In genomic region chr17:33092391-33093193, GRCm38 (mm10) we compare ENCODE assay signal across 8 mouse cellular contexts. TPM values are rescaled to one million over a fixed set of nuclear protein-coding genes. Genes with fewer than 3 reads are reported as not detected.
DNase-seq lines count a peak whose midpoint lies in the region; ATAC-seq and TF ChIP-seq lines count a peak whose summit lies in the region.

No protein-coding gene starts in this region.

- peak overlapping the region; percentile 59 for H3K9ac ChIP-seq in lung, embryonic 15.5 days

- peaks cover 37% of the 10 kb centered on the region for H3K4me1 ChIP-seq in hindbrain, embryonic 10.5 days (replicated peaks)
- peaks cover 20% of the 10 kb centered on the region for H3K4me1 ChIP-seq in lung, embryonic 15.5 days
- H3K4me1 ChIP-seq in thymus, adult 2 months (replicated peaks; ENCODE audit: control insufficient read depth, insufficient read depth, low read length): peaks cover 5% of the 10 kb centered on the region; the same call in 1 of the 2 replicates

- 3% methylated on average over 31 of the region's 31 CpGs for WGBS in hindbrain, embryonic 10.5 days
- WGBS in lung, embryonic 15.5 days: 1% methylated on average over 31 of the region's 31 CpGs
- 5% methylated on average over 31 of the region's 31 CpGs for WGBS in thymus, adult 2 months

- H3K27me3 ChIP-seq in hindbrain, embryonic 10.5 days (ENCODE audit: insufficient read depth, poor library complexity, severe bottlenecking): no peaks in the 10 kb centered on the region
- H3K27me3 ChIP-seq in lung, embryonic 15.5 days: no peaks in the 10 kb centered on the region
- no peaks in the 10 kb centered on the region for H3K27me3 ChIP-seq in thymus, adult 2 months (ENCODE audit: control insufficient read depth, insufficient read depth, low read length)

- TF ChIP-seq CTCF in thymus, adult 2 months (IDR thresholded peaks at IDR 0.05; ENCODE audit: borderline replicate concordance, control insufficient read depth, extremely low read depth, insufficient read depth, low read length, poor library complexity): no peak

- peak overlapping the region; percentile 61 for H3K4me2 ChIP-seq in lung, embryonic 15.5 days

- peak; percentile 56 for ATAC-seq in lung, embryonic 15.5 days (ENCODE audit: borderline replicate concordance, extremely low read depth, low FRiP score, low TSS enrichment)

- DNase-seq in NIH3T3 (ENCODE audit: low read depth): peak; percentile 87
- peak; percentile 84 for DNase-seq in cerebellum, adult 9-11 months
- DNase-seq in frontal cortex, adult 2 months (ENCODE audit: extremely low spot score in 1 of 2, low spot score in 1 of 2): peak; percentile 66 to 89
- peak; percentile 82 for DNase-seq in hindbrain, embryonic 10.5 days (ENCODE audit: low spot score)
- peak; percentile 75 for DNase-seq in layer of hippocampus, adult 9-10 months (ENCODE audit: low spot score)
- peak; percentile 46 for DNase-seq in ovary, adult 18-20 months (ENCODE audit: low spot score)
- peak; percentile 69 for DNase-seq in thymus, adult 2 months

- H3K36me3 ChIP-seq in hindbrain, embryonic 10.5 days: no peaks in the 10 kb centered on the region
- H3K36me3 ChIP-seq in lung, embryonic 15.5 days: no peaks in the 10 kb centered on the region
- H3K36me3 ChIP-seq in thymus, adult 2 months (ENCODE audit: control insufficient read depth, insufficient read depth, low read length): no peaks in the 10 kb centered on the region

- H3K27ac ChIP-seq in hindbrain, embryonic 10.5 days: peak overlapping the region; percentile 93
- peak overlapping the region; percentile 94 for H3K27ac ChIP-seq in lung, embryonic 15.5 days
- H3K27ac ChIP-seq in thymus, adult 2 months (ENCODE audit: control insufficient read depth, insufficient read depth, low read length): peak overlapping the region; percentile 27

- peak; percentile 18; the same call in 1 of the 2 replicates for TF ChIP-seq POLR2A in thymus, adult 2 months (IDR thresholded peaks at IDR 0.05; ENCODE audit: control insufficient read depth, extremely low read depth, insufficient read depth, low read length, poor library complexity)

- H3K9me3 ChIP-seq in hindbrain, embryonic 10.5 days: no peaks in the 10 kb centered on the region
- H3K9me3 ChIP-seq in lung, embryonic 15.5 days: no peaks in the 10 kb centered on the region

- peak overlapping the region; percentile 75 for H3K4me3 ChIP-seq in hindbrain, embryonic 10.5 days
- H3K4me3 ChIP-seq in lung, embryonic 15.5 days: peak overlapping the region; percentile 67
- peak overlapping the region; percentile 62 for H3K4me3 ChIP-seq in thymus, adult 2 months (ENCODE audit: control insufficient read depth, insufficient read depth, low read length)

RNA-seq across cellular contexts. Expression of gene Zfp563, which starts 3.5 kb away (rescaled TPM):
- polyA plus RNA-seq in frontal cortex, adult 2 months (2012; rRNA removed): 7.6 and 9.4 TPM in 2 replicates
- polyA plus RNA-seq in hindbrain, embryonic 10.5 days (2016; fragmentation: Nextera tagmentation; extraction: Ambion mirVana): 6.8 and 8.0 TPM in 2 replicates
- polyA plus RNA-seq in lung, embryonic 15.5 days (2015; fragmentation: Nextera tagmentation; extraction: Ambion mirVana): 8.5 and 8.7 TPM in 2 replicates
- polyA plus RNA-seq in thymus, adult 2 months (2012; rRNA removed): 2.1 and 2.4 TPM in 2 replicates

RNA-seq across cellular contexts. Expression of gene 4921501E09Rik, which starts 24.7 kb away (rescaled TPM):
- not detected in 2 replicates for polyA plus RNA-seq in frontal cortex, adult 2 months (2012; rRNA removed)
- polyA plus RNA-seq in hindbrain, embryonic 10.5 days (2016; fragmentation: Nextera tagmentation; extraction: Ambion mirVana): not detected in 2 replicates
- polyA plus RNA-seq in lung, embryonic 15.5 days (2015; fragmentation: Nextera tagmentation; extraction: Ambion mirVana): not detected in 2 replicates
- polyA plus RNA-seq in thymus, adult 2 months (2012; rRNA removed): not detected in 2 replicates

RNA-seq across cellular contexts. Expression of gene Morc2b, which starts 46.9 kb away (rescaled TPM):
- polyA plus RNA-seq in frontal cortex, adult 2 months (2012; rRNA removed): 2.6 and 3.3 TPM in 2 replicates
- polyA plus RNA-seq in hindbrain, embryonic 10.5 days (2016; fragmentation: Nextera tagmentation; extraction: Ambion mirVana): 0.04 TPM in 1 of 2 replicates, not detected in the other
- polyA plus RNA-seq in lung, embryonic 15.5 days (2015; fragmentation: Nextera tagmentation; extraction: Ambion mirVana): not detected in 2 replicates
- not detected in 2 replicates for polyA plus RNA-seq in thymus, adult 2 months (2012; rRNA removed)

RNA-seq across cellular contexts. Expression of gene Zfp763, which starts 59.4 kb away (rescaled TPM):
- 9.9 and 11.1 TPM in 2 replicates for polyA plus RNA-seq in frontal cortex, adult 2 months (2012; rRNA removed)
- polyA plus RNA-seq in hindbrain, embryonic 10.5 days (2016; fragmentation: Nextera tagmentation; extraction: Ambion mirVana): 12.6 and 16.2 TPM in 2 replicates
- polyA plus RNA-seq in lung, embryonic 15.5 days (2015; fragmentation: Nextera tagmentation; extraction: Ambion mirVana): 13.5 and 13.9 TPM in 2 replicates
- 1.1 and 1.2 TPM in 2 replicates for polyA plus RNA-seq in thymus, adult 2 months (2012; rRNA removed)

Comparison
In these comparisons a context has a peak if more than half of its experiments do, and no peak if none do; other contexts are left out.
1. Peak in every context shown above with its lines: DNase-seq, ATAC-seq, H3K4me3 ChIP-seq and H3K27ac ChIP-seq.
2. H3K27ac ChIP-seq: peak in every context shown above with its lines; median percentile 94 in lung, embryonic 15.5 days; 93 in hindbrain, embryonic 10.5 days; 27 in thymus, adult 2 months.